Mouse (Mus musculus): Measurements from ENCODE around the gene Tmcc3. TPM values are rescaled to one million over a fixed set of nuclear protein-coding genes. Genes with fewer than 3 reads are reported as not detected.

Gene Tmcc3
- polyA plus RNA-seq, 1 experiment from 2014 or later: 2.8 TPM

GRCm38 (mm10) chr10:94450781-94451180 is 139.0 kb downstream of the Tmcc3 start:
- Histone ChIP-seq H3K4me3 (ENCODE audit: low read depth, low read length) (no peak overlapping the region), H3K4me1 (replicated peaks; ENCODE audit: control insufficient read depth, insufficient read depth, low read length) (no peaks in the 10 kb centered on the region), H3K27ac (ENCODE audit: low read depth, low read length) (no peak overlapping the region), H3K36me3 (ENCODE audit: control insufficient read depth, insufficient read depth, low read length) (no peaks in the 10 kb centered on the region), H3K9me3 (ENCODE audit: control insufficient read depth, low read length) (no peaks in the 10 kb centered on the region), H3K4me2 (ENCODE audit: low read depth, low read length, severe bottlenecking) (no peak overlapping the region), H3K27me3 (ENCODE audit: control insufficient read depth, insufficient read depth, low read length) (no peaks in the 10 kb centered on the region), H3K9ac (ENCODE audit: low read length) (no peak overlapping the region)
- DNase-seq (ENCODE audit: low spot score) (no peak), ATAC-seq (replicated peaks; ENCODE audit: low FRiP score) (no peak)
- WGBS: 69% methylated on average over 8 of the region's 8 CpGs

DNA sequence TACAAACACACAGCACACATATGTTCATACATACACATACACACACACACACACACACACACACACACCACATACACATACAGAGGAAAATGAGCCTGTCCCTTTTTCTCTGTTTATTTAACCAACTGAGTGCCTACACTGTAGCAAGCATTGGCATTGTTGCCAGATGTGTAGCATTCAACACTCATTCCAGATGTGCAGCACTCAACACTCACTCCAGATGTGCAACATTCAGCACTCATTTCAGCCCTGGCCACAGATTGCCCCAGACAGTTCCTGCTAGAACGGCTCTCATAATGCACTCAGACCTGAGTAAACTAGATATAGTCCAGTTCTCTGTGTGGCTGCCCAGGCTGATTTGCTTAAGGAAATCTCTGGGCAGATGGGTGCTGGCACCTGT is 145.7 kb downstream of the Tmcc3 start:
- 87% methylated on average over 1 of the region's 1 CpGs for WGBS
- Histone ChIP-seq H3K27ac (ENCODE audit: low read depth, low read length) (no peak overlapping the region), H3K9me3 (ENCODE audit: control insufficient read depth, low read length) (no peaks in the 10 kb centered on the region), H3K36me3 (ENCODE audit: control insufficient read depth, insufficient read depth, low read length) (no peaks in the 10 kb centered on the region), H3K9ac (ENCODE audit: low read length) (no peak overlapping the region), H3K27me3 (ENCODE audit: control insufficient read depth, insufficient read depth, low read length) (no peaks in the 10 kb centered on the region), H3K4me3 (ENCODE audit: low read depth, low read length) (no peak overlapping the region), H3K4me1 (replicated peaks; ENCODE audit: control insufficient read depth, insufficient read depth, low read length) (no peaks in the 10 kb centered on the region), H3K4me2 (ENCODE audit: low read depth, low read length, severe bottlenecking) (no peak overlapping the region)
- DNase-seq (ENCODE audit: low spot score) (no peak), ATAC-seq (replicated peaks; ENCODE audit: low FRiP score) (no peak)

GRCm38 (mm10) chr10:94458690-94459089 is 146.9 kb downstream of the Tmcc3 start:
- Histone ChIP-seq H3K9ac (ENCODE audit: low read length) (no peak overlapping the region), H3K27ac (ENCODE audit: low read depth, low read length) (no peak overlapping the region), H3K27me3 (ENCODE audit: control insufficient read depth, insufficient read depth, low read length) (no peaks in the 10 kb centered on the region), H3K4me3 (ENCODE audit: low read depth, low read length) (no peak overlapping the region), H3K36me3 (ENCODE audit: control insufficient read depth, insufficient read depth, low read length) (no peaks in the 10 kb centered on the region), H3K9me3 (ENCODE audit: control insufficient read depth, low read length) (no peaks in the 10 kb centered on the region), H3K4me2 (ENCODE audit: low read depth, low read length, severe bottlenecking) (no peak overlapping the region), H3K4me1 (replicated peaks; ENCODE audit: control insufficient read depth, insufficient read depth, low read length) (no peaks in the 10 kb centered on the region)
- ATAC-seq (replicated peaks; ENCODE audit: low FRiP score) (no peak), DNase-seq (ENCODE audit: low spot score) (no peak)
- WGBS: 71% methylated on average over 6 of the region's 6 CpGs

- H3K9ac ChIP-seq (ENCODE audit: low read length): no peak overlapping the region
- no peak for ATAC-seq (replicated peaks; ENCODE audit: low FRiP score)
- H3K27ac ChIP-seq (ENCODE audit: low read depth, low read length): no peak overlapping the region
- no peak overlapping the region for H3K4me2 ChIP-seq (ENCODE audit: low read depth, low read length, severe bottlenecking)
- no peaks in the 10 kb centered on the region for H3K4me1 ChIP-seq (replicated peaks; ENCODE audit: control insufficient read depth, insufficient read depth, low read length)
- H3K9me3 ChIP-seq (ENCODE audit: control insufficient read depth, low read length): no peaks in the 10 kb centered on the region
- H3K4me3 ChIP-seq (ENCODE audit: low read depth, low read length): no peak overlapping the region
- 89% methylated on average over 3 of the region's 3 CpGs for WGBS
- H3K27me3 ChIP-seq (ENCODE audit: control insufficient read depth, insufficient read depth, low read length): no peaks in the 10 kb centered on the region
- no peaks in the 10 kb centered on the region for H3K36me3 ChIP-seq (ENCODE audit: control insufficient read depth, insufficient read depth, low read length)
- no peak for DNase-seq (ENCODE audit: low spot score)
Observed at GRCm38 (mm10) chr10:94461378-94461777, 149.6 kb downstream of the Tmcc3 start.

- ATAC-seq (replicated peaks; ENCODE audit: low FRiP score) (no peak), DNase-seq (ENCODE audit: low spot score) (no peak)
- no peak overlapping the region for H3K4me3 ChIP-seq (ENCODE audit: low read depth, low read length)
- no peak overlapping the region for H3K27ac ChIP-seq (ENCODE audit: low read depth, low read length)
- H3K4me1 ChIP-seq (replicated peaks; ENCODE audit: control insufficient read depth, insufficient read depth, low read length): no peaks in the 10 kb centered on the region
- no peak overlapping the region for H3K4me2 ChIP-seq (ENCODE audit: low read depth, low read length, severe bottlenecking)
- no peak overlapping the region for H3K9ac ChIP-seq (ENCODE audit: low read length)
- H3K36me3 ChIP-seq (ENCODE audit: control insufficient read depth, insufficient read depth, low read length): no peaks in the 10 kb centered on the region
- WGBS: 80% methylated on average over 8 of the region's 8 CpGs
- H3K27me3 ChIP-seq (ENCODE audit: control insufficient read depth, insufficient read depth, low read length): no peaks in the 10 kb centered on the region
- H3K9me3 ChIP-seq (ENCODE audit: control insufficient read depth, low read length): no peaks in the 10 kb centered on the region
Observed at GRCm38 (mm10) chr10:94461871-94462270, 150.1 kb downstream of the Tmcc3 start.

- Histone ChIP-seq H3K9me3 (ENCODE audit: control insufficient read depth, low read length) (no peaks in the 10 kb centered on the region), H3K4me3 (ENCODE audit: low read depth, low read length) (no peak overlapping the region), H3K27me3 (ENCODE audit: control insufficient read depth, insufficient read depth, low read length) (no peaks in the 10 kb centered on the region), H3K4me2 (ENCODE audit: low read depth, low read length, severe bottlenecking) (no peak overlapping the region), H3K4me1 (replicated peaks; ENCODE audit: control insufficient read depth, insufficient read depth, low read length) (no peaks in the 10 kb centered on the region), H3K9ac (ENCODE audit: low read length) (no peak overlapping the region), H3K27ac (ENCODE audit: low read depth, low read length) (no peak overlapping the region), H3K36me3 (ENCODE audit: control insufficient read depth, insufficient read depth, low read length) (no peaks in the 10 kb centered on the region)
- 79% methylated on average over 15 of the region's 15 CpGs for WGBS
- ATAC-seq (replicated peaks; ENCODE audit: low FRiP score) (no peak), DNase-seq (ENCODE audit: low spot score) (no peak)
Observed at GRCm38 (mm10) chr10:94462386-94463064, 150.8 kb downstream of the Tmcc3 start.

- Histone ChIP-seq H3K4me2 (ENCODE audit: low read depth, low read length, severe bottlenecking) (no peak overlapping the region), H3K4me3 (ENCODE audit: low read depth, low read length) (no peak overlapping the region), H3K27me3 (ENCODE audit: control insufficient read depth, insufficient read depth, low read length) (no peaks in the 10 kb centered on the region), H3K27ac (ENCODE audit: low read depth, low read length) (no peak overlapping the region), H3K9ac (ENCODE audit: low read length) (no peak overlapping the region), H3K36me3 (ENCODE audit: control insufficient read depth, insufficient read depth, low read length) (no peaks in the 10 kb centered on the region), H3K4me1 (replicated peaks; ENCODE audit: control insufficient read depth, insufficient read depth, low read length) (no peaks in the 10 kb centered on the region), H3K9me3 (ENCODE audit: control insufficient read depth, low read length) (no peaks in the 10 kb centered on the region)
- no peak for DNase-seq (ENCODE audit: low spot score)
- no peak for ATAC-seq (replicated peaks; ENCODE audit: low FRiP score)
- WGBS: 92% methylated on average over 2 of the region's 2 CpGs
Observed at GRCm38 (mm10) chr10:94463410-94463809, 151.7 kb downstream of the Tmcc3 start.

DNA sequence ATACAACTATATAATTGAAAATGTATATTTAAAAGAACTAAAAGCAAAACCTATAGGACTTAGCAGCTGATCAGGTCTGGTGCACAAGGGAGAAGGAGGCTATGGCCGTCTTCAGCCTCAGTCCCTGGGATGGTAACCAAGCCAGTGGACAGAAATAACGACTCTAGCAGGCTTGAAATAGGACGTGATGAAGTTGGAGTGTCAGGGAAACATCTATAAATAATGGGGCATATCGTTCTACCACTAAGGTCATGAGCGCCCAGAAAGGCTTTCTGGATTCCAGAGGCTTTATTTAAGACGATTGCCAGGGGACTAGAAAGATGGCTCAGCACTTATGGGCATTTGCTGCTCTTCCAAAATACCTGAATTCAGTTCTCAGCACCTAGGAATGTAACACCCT is 153.9 kb downstream of the Tmcc3 start:
- H3K9me3 ChIP-seq (ENCODE audit: control insufficient read depth, low read length): no peaks in the 10 kb centered on the region
- ATAC-seq (replicated peaks; ENCODE audit: low FRiP score) (no peak), DNase-seq (ENCODE audit: low spot score) (no peak)
- no peak overlapping the region for H3K9ac ChIP-seq (ENCODE audit: low read length)
- H3K27ac ChIP-seq (ENCODE audit: low read depth, low read length): no peak overlapping the region
- no peaks in the 10 kb centered on the region for H3K4me1 ChIP-seq (replicated peaks; ENCODE audit: control insufficient read depth, insufficient read depth, low read length)
- whole genome bisulfite sequencing: 87% methylated on average over 6 of the region's 6 CpGs
- H3K27me3 ChIP-seq (ENCODE audit: control insufficient read depth, insufficient read depth, low read length): no peaks in the 10 kb centered on the region
- H3K36me3 ChIP-seq (ENCODE audit: control insufficient read depth, insufficient read depth, low read length): no peaks in the 10 kb centered on the region
- no peak overlapping the region for H3K4me3 ChIP-seq (ENCODE audit: low read depth, low read length)
- no peak overlapping the region for H3K4me2 ChIP-seq (ENCODE audit: low read depth, low read length, severe bottlenecking)

- H3K36me3 ChIP-seq (ENCODE audit: control insufficient read depth, insufficient read depth, low read length): no peaks in the 10 kb centered on the region
- H3K9ac ChIP-seq (ENCODE audit: low read length): no peak overlapping the region
- H3K27me3 ChIP-seq (ENCODE audit: control insufficient read depth, insufficient read depth, low read length): no peaks in the 10 kb centered on the region
- no peaks in the 10 kb centered on the region for H3K4me1 ChIP-seq (replicated peaks; ENCODE audit: control insufficient read depth, insufficient read depth, low read length)
- 83% methylated on average over 7 of the region's 7 CpGs for WGBS
- no peak overlapping the region for H3K4me2 ChIP-seq (ENCODE audit: low read depth, low read length, severe bottlenecking)
- H3K9me3 ChIP-seq (ENCODE audit: control insufficient read depth, low read length): no peaks in the 10 kb centered on the region
- ATAC-seq (replicated peaks; ENCODE audit: low FRiP score): no peak
- H3K4me3 ChIP-seq (ENCODE audit: low read depth, low read length): no peak overlapping the region
- no peak overlapping the region for H3K27ac ChIP-seq (ENCODE audit: low read depth, low read length)
- no peak for DNase-seq (ENCODE audit: low spot score)
Observed at GRCm38 (mm10) chr10:94466313-94466712, 154.6 kb downstream of the Tmcc3 start.

All from forebrain, embryonic 11.5 days (tissue).